In the genomic region with DNA sequence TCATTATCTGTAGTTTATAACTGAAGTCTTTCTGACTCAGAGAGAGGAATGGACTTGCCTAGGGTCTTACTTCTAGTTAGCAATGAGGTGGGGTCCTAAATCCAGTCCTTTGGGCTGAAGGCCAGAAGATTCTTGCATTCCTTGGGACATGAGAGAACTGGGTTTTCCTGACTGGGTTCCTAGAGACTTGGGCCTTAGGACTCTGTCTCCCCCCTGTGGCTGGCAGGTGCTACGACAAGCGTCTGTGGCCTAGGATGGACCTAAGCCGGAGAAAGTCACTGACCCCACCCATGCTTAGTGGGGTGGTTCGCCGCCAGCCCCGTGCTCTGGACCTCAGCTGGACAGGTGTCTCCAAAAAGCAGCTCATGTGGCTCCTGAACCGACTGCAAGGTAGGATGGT, we compare ENCODE assay signal across 9 mouse cellular contexts. TPM values are rescaled to one million over a fixed set of nuclear protein-coding genes. Genes with fewer than 3 reads are reported as not detected.
DNase-seq lines count a peak whose midpoint lies in the region; ATAC-seq and TF ChIP-seq lines count a peak whose summit lies in the region.
"Had no signal": no experiment of that assay in that cellular context is flagged by ENCODE, and none has a peak within 500 bp of the region (broad histone marks: within the 10 kb centered on the region; RNA-seq: fewer than 3 reads in every experiment).

No protein-coding gene starts in this region.

- ATAC-seq in forebrain, postnatal 0 days: no peak
- ATAC-seq in forebrain, embryonic 15.5 days (replicated peaks): no peak
- ATAC-seq in embryonic facial prominence, embryonic 14.5 days (ENCODE audit: low read depth): peak; percentile 69
- ATAC-seq in intestine, embryonic 15.5 days: peak; percentile 73

- no peaks in the 10 kb centered on the region for H3K27me3 ChIP-seq in forebrain, postnatal 0 days (ENCODE audit: insufficient read depth, low read length)
- no peaks in the 10 kb centered on the region for H3K27me3 ChIP-seq in forebrain, embryonic 15.5 days
- H3K27me3 ChIP-seq in embryonic facial prominence, embryonic 14.5 days (replicated peaks; ENCODE audit: control insufficient read depth, insufficient read depth, low read length): no peaks in the 10 kb centered on the region
- H3K27me3 ChIP-seq in intestine, embryonic 15.5 days (replicated peaks): no peaks in the 10 kb centered on the region
- no peaks in the 10 kb centered on the region for H3K27me3 ChIP-seq in spleen, adult 2 months (ENCODE audit: control insufficient read depth, insufficient read depth, low read length)

- H3K4me2 ChIP-seq in forebrain, postnatal 0 days (ENCODE audit: low read depth): no peak overlapping the region
- no peak overlapping the region for H3K4me2 ChIP-seq in forebrain, embryonic 15.5 days (replicated peaks)
- H3K4me2 ChIP-seq in embryonic facial prominence, embryonic 14.5 days (ENCODE audit: low read depth, low read length): no peak overlapping the region
- no peak overlapping the region for H3K4me2 ChIP-seq in intestine, embryonic 15.5 days (replicated peaks)

- peak; percentile 60 for DNase-seq in forebrain, postnatal 0 days
- DNase-seq in 416B (ENCODE audit: low read depth): peak; percentile 72
- DNase-seq in adrenal gland, postnatal 14 days: peak; percentile 85
- peak; percentile 80 for DNase-seq in embryonic facial prominence, embryonic 14.5 days (ENCODE audit: low spot score)
- peak; percentile 66 to 72 for DNase-seq in lung, adult 18-20 months
- DNase-seq in spleen, adult 2 months (ENCODE audit: low read depth in 1 of 2, low spot score in 2 of 2): peak in 1 of 2 experiments; percentile 65

- 43% methylated on average over 7 of the region's 7 CpGs for WGBS in forebrain, postnatal 0 days
- WGBS in forebrain, embryonic 15.5 days: 46% methylated on average over 7 of the region's 7 CpGs
- 45% methylated on average over 7 of the region's 7 CpGs for WGBS in embryonic facial prominence, embryonic 14.5 days
- 29% methylated on average over 7 of the region's 7 CpGs for WGBS in intestine, embryonic 15.5 days
- 26% methylated on average over 7 of the region's 7 CpGs for WGBS in spleen, adult 2 months

- H3K9me3 ChIP-seq in forebrain, postnatal 0 days (ENCODE audit: low read length): no peaks in the 10 kb centered on the region
- no peaks in the 10 kb centered on the region for H3K9me3 ChIP-seq in forebrain, embryonic 15.5 days
- H3K9me3 ChIP-seq in embryonic facial prominence, embryonic 14.5 days (ENCODE audit: control insufficient read depth, low read length): no peaks in the 10 kb centered on the region
- no peaks in the 10 kb centered on the region for H3K9me3 ChIP-seq in intestine, embryonic 15.5 days

- TF ChIP-seq CTCF in forebrain, postnatal 0 days (IDR thresholded peaks at IDR 0.05; ENCODE audit: low read depth): peak; percentile 83
- TF ChIP-seq CTCF in spleen, adult 2 months (IDR thresholded peaks at IDR 0.05; ENCODE audit: extremely low read depth, insufficient read depth, insufficient read length, insufficient replicate concordance): peak; percentile 80; the same call in 1 of the 2 replicates

- peaks cover 64% of the 10 kb centered on the region for H3K36me3 ChIP-seq in forebrain, postnatal 0 days (ENCODE audit: insufficient read depth)
- peaks cover 74% of the 10 kb centered on the region for H3K36me3 ChIP-seq in forebrain, embryonic 15.5 days
- peaks cover 65% of the 10 kb centered on the region for H3K36me3 ChIP-seq in embryonic facial prominence, embryonic 14.5 days (ENCODE audit: control insufficient read depth, insufficient read depth, low read length)
- peaks cover 23% of the 10 kb centered on the region; the same call in 1 of the 2 replicates for H3K36me3 ChIP-seq in intestine, embryonic 15.5 days
- H3K36me3 ChIP-seq in spleen, adult 2 months (ENCODE audit: control insufficient read depth, insufficient read depth, low read length): no peaks in the 10 kb centered on the region

- TF ChIP-seq POLR2A in spleen, adult 2 months (IDR thresholded peaks at IDR 0.05; ENCODE audit: low read depth, low read length): no peak

- H3K4me3 ChIP-seq in forebrain, postnatal 0 days (ENCODE audit: low read depth, low read length): no peak overlapping the region
- H3K4me3 ChIP-seq in forebrain, embryonic 15.5 days: no peak overlapping the region
- H3K4me3 ChIP-seq in embryonic facial prominence, embryonic 14.5 days (ENCODE audit: low read depth, low read length): no peak overlapping the region
- H3K4me3 ChIP-seq in intestine, embryonic 15.5 days (replicated peaks): no peak overlapping the region
- H3K4me3 ChIP-seq in spleen, adult 2 months (ENCODE audit: extremely low read depth, insufficient read depth, insufficient read length): no peak overlapping the region

- H3K4me1 ChIP-seq in forebrain, postnatal 0 days (ENCODE audit: insufficient read depth): no peaks in the 10 kb centered on the region
- no peaks in the 10 kb centered on the region for H3K4me1 ChIP-seq in forebrain, embryonic 15.5 days
- H3K4me1 ChIP-seq in embryonic facial prominence, embryonic 14.5 days (ENCODE audit: control insufficient read depth, insufficient read depth, low read length): no peaks in the 10 kb centered on the region
- H3K4me1 ChIP-seq in intestine, embryonic 15.5 days (replicated peaks): peaks cover 8% of the 10 kb centered on the region
- peaks cover 2% of the 10 kb centered on the region; the same call in 1 of the 2 replicates for H3K4me1 ChIP-seq in spleen, adult 2 months (ENCODE audit: control insufficient read depth, insufficient read depth, insufficient read length)

- no peak overlapping the region for H3K27ac ChIP-seq in forebrain, postnatal 0 days (ENCODE audit: low read depth, low read length)
- H3K27ac ChIP-seq in forebrain, embryonic 15.5 days (replicated peaks): no peak overlapping the region
- no peak overlapping the region for H3K27ac ChIP-seq in embryonic facial prominence, embryonic 14.5 days (replicated peaks; ENCODE audit: low read depth, low read length)
- H3K27ac ChIP-seq in intestine, embryonic 15.5 days: 0 out of 2 replicates have a peak overlapping the region, but pooled peaks have one; percentile 18
- H3K27ac ChIP-seq in spleen, adult 2 months (ENCODE audit: insufficient read depth, low read length): no peak overlapping the region

- H3K9ac ChIP-seq in forebrain, postnatal 0 days: no peak overlapping the region
- no peak overlapping the region for H3K9ac ChIP-seq in forebrain, embryonic 15.5 days (replicated peaks)
- H3K9ac ChIP-seq in embryonic facial prominence, embryonic 14.5 days (ENCODE audit: low read depth, low read length): no peak overlapping the region
- H3K9ac ChIP-seq in intestine, embryonic 15.5 days: no peak overlapping the region

RNA-seq across cellular contexts. Expression of a gene that starts 8.6 kb away (rescaled TPM):
- total RNA-seq in forebrain, postnatal 0 days (2014; rRNA removed): 19.0 and 19.4 TPM in 2 replicates
- polyA plus RNA-seq in forebrain, postnatal 0 days (2015; fragmentation: Nextera tagmentation; extraction: Ambion mirVana): 9.6 and 13.4 TPM in 2 replicates
- 8.7 and 8.8 TPM in 2 replicates for polyA plus RNA-seq in forebrain, embryonic 15.5 days (2015; fragmentation: Nextera tagmentation; extraction: Ambion mirVana)
- 28.1 and 28.3 TPM in 2 replicates for total RNA-seq in adrenal gland, postnatal 14 days (2021)
- 10.4 and 11.9 TPM in 2 replicates for polyA plus RNA-seq in embryonic facial prominence, embryonic 14.5 days (2014; fragmentation: Nextera tagmentation; extraction: Ambion mirVana)
- polyA plus RNA-seq in intestine, embryonic 15.5 days (2015; fragmentation: Nextera tagmentation; extraction: Ambion mirVana): 22.9 and 25.5 TPM in 2 replicates
- polyA plus RNA-seq in spleen, adult 2 months (2012; rRNA removed): 50.3 and 62.9 TPM in 2 replicates

RNA-seq across cellular contexts. Expression of a gene that starts 15.4 kb away (rescaled TPM):
- 18.2 and 20.7 TPM in 2 replicates for total RNA-seq in forebrain, postnatal 0 days (2014; rRNA removed)
- 13.2 and 13.7 TPM in 2 replicates for polyA plus RNA-seq in forebrain, postnatal 0 days (2015; fragmentation: Nextera tagmentation; extraction: Ambion mirVana)
- polyA plus RNA-seq in forebrain, embryonic 15.5 days (2015; fragmentation: Nextera tagmentation; extraction: Ambion mirVana): 22.4 and 24.8 TPM in 2 replicates
- 37.7 and 46.2 TPM in 2 replicates for total RNA-seq in adrenal gland, postnatal 14 days (2021)
- 23.0 and 24.1 TPM in 2 replicates for polyA plus RNA-seq in embryonic facial prominence, embryonic 14.5 days (2014; fragmentation: Nextera tagmentation; extraction: Ambion mirVana)
- 15.2 and 17.4 TPM in 2 replicates for polyA plus RNA-seq in intestine, embryonic 15.5 days (2015; fragmentation: Nextera tagmentation; extraction: Ambion mirVana)
- 13.9 and 14.9 TPM in 2 replicates for polyA plus RNA-seq in spleen, adult 2 months (2012; rRNA removed)

RNA-seq across cellular contexts. Expression of a gene that starts 16.7 kb away (rescaled TPM):
- 162 and 178 TPM in 2 replicates for total RNA-seq in forebrain, postnatal 0 days (2014; rRNA removed)
- 6.9 and 7.9 TPM in 2 replicates for polyA plus RNA-seq in forebrain, postnatal 0 days (2015; fragmentation: Nextera tagmentation; extraction: Ambion mirVana)
- polyA plus RNA-seq in forebrain, embryonic 15.5 days (2015; fragmentation: Nextera tagmentation; extraction: Ambion mirVana): 9.4 and 10.5 TPM in 2 replicates
- total RNA-seq in adrenal gland, postnatal 14 days (2021): 12.8 and 14.5 TPM in 2 replicates
- 3.0 and 3.8 TPM in 2 replicates for polyA plus RNA-seq in embryonic facial prominence, embryonic 14.5 days (2014; fragmentation: Nextera tagmentation; extraction: Ambion mirVana)
- 3.2 and 4.3 TPM in 2 replicates for polyA plus RNA-seq in intestine, embryonic 15.5 days (2015; fragmentation: Nextera tagmentation; extraction: Ambion mirVana)
- 17.4 and 23.6 TPM in 2 replicates for polyA plus RNA-seq in spleen, adult 2 months (2012; rRNA removed)

RNA-seq across cellular contexts. Expression of a gene that starts 24.4 kb away (rescaled TPM):
- total RNA-seq in forebrain, postnatal 0 days (2014; rRNA removed): 0.05 TPM in 1 of 2 replicates, not detected in the other
- polyA plus RNA-seq in forebrain, postnatal 0 days (2015; fragmentation: Nextera tagmentation; extraction: Ambion mirVana): not detected in 2 replicates
- not detected in 2 replicates for polyA plus RNA-seq in forebrain, embryonic 15.5 days (2015; fragmentation: Nextera tagmentation; extraction: Ambion mirVana)
- 0.38 and 0.44 TPM in 2 replicates for total RNA-seq in adrenal gland, postnatal 14 days (2021)
- 0.43 TPM in 1 of 2 replicates, not detected in the other for polyA plus RNA-seq in embryonic facial prominence, embryonic 14.5 days (2014; fragmentation: Nextera tagmentation; extraction: Ambion mirVana)
- polyA plus RNA-seq in intestine, embryonic 15.5 days (2015; fragmentation: Nextera tagmentation; extraction: Ambion mirVana): not detected in 2 replicates
- polyA plus RNA-seq in spleen, adult 2 months (2012; rRNA removed): not detected in 2 replicates

RNA-seq across cellular contexts. Expression of a gene that starts 29.1 kb away (rescaled TPM):
- not detected in 2 replicates for total RNA-seq in forebrain, postnatal 0 days (2014; rRNA removed)
- not detected in 2 replicates for polyA plus RNA-seq in forebrain, postnatal 0 days (2015; fragmentation: Nextera tagmentation; extraction: Ambion mirVana)
- polyA plus RNA-seq in forebrain, embryonic 15.5 days (2015; fragmentation: Nextera tagmentation; extraction: Ambion mirVana): 0.10 and 0.19 TPM in 2 replicates
- total RNA-seq in adrenal gland, postnatal 14 days (2021): not detected in 2 replicates
- polyA plus RNA-seq in embryonic facial prominence, embryonic 14.5 days (2014; fragmentation: Nextera tagmentation; extraction: Ambion mirVana): 0.14 and 0.35 TPM in 2 replicates
- 0.13 and 0.29 TPM in 2 replicates for polyA plus RNA-seq in intestine, embryonic 15.5 days (2015; fragmentation: Nextera tagmentation; extraction: Ambion mirVana)
- polyA plus RNA-seq in spleen, adult 2 months (2012; rRNA removed): not detected in 2 replicates
- polyA plus RNA-seq: macrophage had no signal

Comparison
In these comparisons a context has a peak if more than half of its experiments do, and no peak if none do; other contexts are left out.
1. ATAC-seq: peak in embryonic facial prominence, embryonic 14.5 days (single experiment) and intestine, embryonic 15.5 days (single experiment); none in forebrain, postnatal 0 days (single experiment) and forebrain, embryonic 15.5 days (single experiment).